Mouse (Mus musculus) liver, postnatal 0 days (tissue): Measurements from ENCODE around the gene Tdrd5.

Source experiments
- CTCF ChIP-seq: sonication (generic); IDR thresholded peaks from 2 replicates; pipeline ENCODE4 v1.5.1; 2016; ENCODE audit warnings: antibody characterized with exemption, low read depth
- EP300 ChIP-seq: IDR thresholded peaks from 2 replicates; pipeline ENCODE4 v1.6.1; 2016; ENCODE audit warnings: antibody characterized with exemption, low read depth, mild to moderate bottlenecking

GRCm38 (mm10) chr1:156288556-156289221 lies 14.8 kb downstream of the Tdrd5 start:
- TF ChIP-seq CTCF (no peak), EP300 (no peak)
